Mouse (Mus musculus) embryonic facial prominence, embryonic 10.5 days (tissue): ENCODE data around the gene Sox12. TPM values are rescaled to one million over a fixed set of nuclear protein-coding genes. Genes with fewer than 3 reads are reported as not detected.

Experiments
- DNase-seq: peaks from one replicate; pipeline ENCODE4 v3.0.0-alpha.2; 2017; ENCODE audit warnings: low spot score
- H3K27ac ChIP-seq: fragments of 300-500 bp; sonication (generic); replicated peaks from 2 replicates; pipeline ENCODE4 v1.5.1; 2016; ENCODE audit warnings: mild to moderate bottlenecking
- H3K27me3 ChIP-seq: fragments of 300-500 bp; sonication (generic); replicated peaks from 2 replicates; pipeline ENCODE4 v1.6.1; 2016; ENCODE audit warnings: low read depth, mild to moderate bottlenecking; ENCODE audit not compliant: poor library complexity, severe bottlenecking
- H3K36me3 ChIP-seq: fragments of 300-500 bp; sonication (generic); replicated peaks from 2 replicates; pipeline ENCODE4 v1.6.1; 2016; ENCODE audit warnings: mild to moderate bottlenecking, moderate library complexity
- H3K4me1 ChIP-seq: fragments of 300-500 bp; sonication (generic); 2 replicates; pipeline ENCODE4 v1.6.1; 2016
- H3K4me3 ChIP-seq: fragments of 300-500 bp; sonication (generic); 2 replicates; pipeline ENCODE4 v1.5.1; 2016; ENCODE audit warnings: mild to moderate bottlenecking, moderate library complexity
- H3K9me3 ChIP-seq: fragments of 300-500 bp; sonication (generic); 2 replicates; pipeline ENCODE4 v1.6.1; 2016; ENCODE audit warnings: mild to moderate bottlenecking
- WGBS: fragments of 180-500 bp; shearing (Covaris S2); methylation state at CpG from one replicate; pipeline ENCODE4 v1.1.7; 2016; 5-methylcytosine and 5-hydroxymethylcytosine counted together
- polyA plus RNA-seq: library from polyadenylated mRNA; unstranded; fragments of >200 nt; fragmentation: Nextera tagmentation; extraction: Ambion mirVana; gene quantifications from 2 replicates; pipeline ENCODE4 v1.2.1, GENCODE M21; 2016

Gene Sox12
- polyA plus RNA-seq, 1 experiment from 2014 or later = 11.5 TPM

DNA sequence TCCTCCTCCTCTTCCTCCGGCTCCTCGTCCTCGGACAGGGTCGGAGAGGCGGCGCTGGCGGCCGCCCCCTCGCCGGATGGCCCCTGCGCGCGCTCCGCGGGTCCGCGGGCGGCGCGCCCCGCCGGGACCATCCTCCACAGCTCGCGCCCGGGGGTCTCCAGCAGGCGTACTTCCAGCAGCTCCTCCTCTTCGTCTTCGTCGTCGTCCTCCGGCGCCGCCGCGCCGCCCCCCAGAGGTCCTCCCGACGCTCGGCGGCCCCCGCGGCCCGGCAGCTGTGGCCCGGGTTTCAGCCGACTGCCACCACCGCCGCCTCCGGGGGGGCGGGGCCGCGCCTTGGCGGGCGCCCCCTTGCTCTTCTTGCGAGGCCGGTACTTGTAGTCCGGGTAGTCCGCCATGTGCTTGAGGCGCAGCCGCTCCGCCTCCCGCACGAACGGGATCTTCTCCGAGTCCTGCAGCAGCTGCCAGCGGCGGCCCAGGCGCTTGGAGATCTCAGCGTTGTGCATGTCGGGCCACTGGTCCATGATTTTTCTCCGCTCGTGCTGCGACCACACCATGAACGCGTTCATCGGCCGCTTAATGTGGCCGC is 766 bp downstream of the Sox12 start:
- Histone ChIP-seq H3K4me1 (peaks cover 60% of the 10 kb centered on the region), H3K36me3 (peaks cover 19% of the 10 kb centered on the region), H3K9me3 (no peaks in the 10 kb centered on the region), H3K27ac (peak overlapping the region; percentile 99), H3K27me3 (no peaks in the 10 kb centered on the region), H3K4me3 (peak overlapping the region; percentile 94)
- peak; percentile 86 for DNase-seq
- under 1% methylated on average over 77 of the region's 77 CpGs for WGBS

DNA sequence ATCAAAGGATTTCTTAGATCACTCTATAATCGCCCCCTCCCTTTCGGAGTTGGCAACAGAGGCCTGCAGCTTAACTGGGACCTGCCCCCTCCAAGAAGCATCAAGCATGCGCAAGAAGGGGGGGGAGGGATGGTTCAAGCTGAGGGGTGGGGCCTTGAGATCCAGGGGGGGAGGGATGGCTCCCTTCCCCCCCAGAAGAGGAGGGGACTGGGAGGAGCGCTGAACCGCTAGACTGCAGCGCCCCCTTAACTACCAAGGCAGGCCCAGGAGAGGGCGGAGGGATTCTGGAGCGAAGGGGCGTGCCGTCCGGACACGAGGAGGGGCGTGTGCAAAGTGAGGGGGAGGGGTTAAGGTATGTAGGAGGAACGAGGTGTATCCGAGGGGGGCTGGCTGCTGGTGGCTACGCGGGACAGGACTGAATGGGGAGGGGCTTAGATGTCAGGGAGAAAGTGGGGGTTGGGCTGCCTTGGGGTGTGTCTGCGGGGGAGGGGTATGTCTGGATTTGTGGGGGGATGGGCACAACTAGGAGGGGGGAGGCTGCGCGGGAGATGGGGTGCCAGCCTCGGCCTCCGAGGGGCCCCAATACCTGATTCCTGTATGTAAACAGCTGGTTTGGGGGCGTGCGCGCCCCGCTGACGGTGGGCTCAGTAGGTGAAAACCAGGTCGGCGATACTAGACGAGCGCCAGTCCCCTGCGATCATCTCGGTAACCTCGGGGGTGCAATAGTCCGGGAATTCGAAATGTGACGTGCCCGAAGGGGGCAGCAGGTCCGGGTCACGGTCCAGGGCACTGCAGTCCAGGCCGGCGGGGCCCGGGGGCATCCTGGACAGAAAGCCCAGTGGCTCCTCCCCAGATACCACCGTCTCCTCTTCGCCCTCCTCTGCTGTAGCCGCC is 1.5 kb downstream of the Sox12 start:
- no peaks in the 10 kb centered on the region for H3K9me3 ChIP-seq
- DNase-seq = peak; percentile 98
- H3K36me3 ChIP-seq = peaks cover 19% of the 10 kb centered on the region
- H3K4me3 ChIP-seq = peak overlapping the region; percentile 94
- no peaks in the 10 kb centered on the region for H3K27me3 ChIP-seq
- under 1% methylated on average over 46 of the region's 46 CpGs for WGBS
- peaks cover 60% of the 10 kb centered on the region for H3K4me1 ChIP-seq
- peak overlapping the region; percentile 99 for H3K27ac ChIP-seq

DNA sequence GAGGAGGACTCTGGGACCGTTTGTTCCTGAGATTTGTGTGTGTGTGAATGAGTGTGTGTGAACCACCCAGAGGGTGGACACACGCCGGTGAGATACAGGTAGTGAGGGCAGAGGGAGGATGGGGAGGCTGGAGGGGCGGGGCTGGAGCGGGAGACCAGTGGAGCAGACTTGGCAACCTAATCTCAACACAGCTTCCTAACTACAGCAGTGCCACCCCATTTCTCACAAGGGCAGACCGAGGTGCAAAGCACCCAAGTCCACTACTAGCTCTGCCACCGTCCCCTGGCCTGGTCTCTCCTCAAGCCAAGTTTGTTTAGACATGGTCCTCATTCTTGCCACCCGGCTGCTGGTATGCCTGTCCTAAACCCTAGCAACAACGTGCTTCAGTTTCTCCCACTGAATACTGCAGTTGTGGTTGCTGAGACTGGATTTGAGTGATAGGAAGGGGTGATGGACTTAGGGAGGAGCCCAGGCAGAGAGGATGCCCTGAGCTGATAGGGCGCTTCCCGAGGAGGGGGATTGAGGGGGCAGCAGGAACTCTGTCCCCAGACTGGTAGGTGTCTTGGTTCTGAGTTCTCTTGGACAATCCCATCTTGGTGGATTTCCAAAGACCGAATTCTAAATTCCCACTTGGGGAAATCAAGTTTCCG is 2.5 kb downstream of the Sox12 start:
- peak overlapping the region; percentile 99; the same call in 1 of the 2 replicates for H3K27ac ChIP-seq
- H3K9me3 ChIP-seq = no peaks in the 10 kb centered on the region
- peak overlapping the region; percentile 94 for H3K4me3 ChIP-seq
- H3K36me3 ChIP-seq = peaks cover 19% of the 10 kb centered on the region
- 30% methylated on average over 13 of the region's 13 CpGs for WGBS
- peaks cover 59% of the 10 kb centered on the region for H3K4me1 ChIP-seq
- H3K27me3 ChIP-seq = no peaks in the 10 kb centered on the region
- no peak for DNase-seq

DNA sequence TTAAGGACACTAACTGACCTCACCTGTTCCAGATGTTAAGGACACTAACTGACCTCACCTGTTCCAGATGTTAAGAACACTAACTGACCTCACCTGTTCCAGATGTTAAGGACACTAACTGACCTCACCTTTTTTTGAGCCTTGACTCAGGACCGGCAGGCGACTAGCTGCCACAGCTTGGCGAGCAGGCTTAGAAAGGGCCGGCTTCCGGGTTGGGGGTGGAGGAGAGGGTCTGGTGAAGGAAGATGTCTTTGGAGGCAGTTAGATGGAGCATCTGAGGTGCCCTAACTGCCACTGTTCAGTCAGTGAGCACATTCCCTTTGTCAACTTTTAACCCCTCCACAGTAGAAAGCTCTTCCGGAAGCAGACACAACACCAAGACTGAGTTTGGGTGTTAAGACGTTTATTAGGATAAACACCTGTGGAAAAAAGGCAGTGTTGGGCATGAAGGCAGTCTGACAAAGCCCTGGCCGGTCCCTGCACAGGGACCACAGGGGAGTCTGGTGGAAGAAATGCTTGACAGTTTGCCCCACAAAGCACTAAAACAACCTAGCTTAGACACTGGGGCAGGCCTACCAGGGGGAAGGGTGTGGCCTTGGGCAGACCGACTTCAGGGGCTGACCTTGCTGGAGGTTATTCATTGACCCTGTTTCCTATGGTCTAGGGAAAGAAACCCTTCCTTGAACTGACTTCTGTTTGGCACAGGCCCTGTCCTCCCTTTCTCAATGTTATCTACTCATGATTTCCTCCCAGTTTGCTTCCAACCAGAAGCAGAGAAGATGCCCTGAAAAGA is 4.4 kb downstream of the Sox12 start:
- 50% methylated on average over 9 of the region's 9 CpGs for WGBS

DNA sequence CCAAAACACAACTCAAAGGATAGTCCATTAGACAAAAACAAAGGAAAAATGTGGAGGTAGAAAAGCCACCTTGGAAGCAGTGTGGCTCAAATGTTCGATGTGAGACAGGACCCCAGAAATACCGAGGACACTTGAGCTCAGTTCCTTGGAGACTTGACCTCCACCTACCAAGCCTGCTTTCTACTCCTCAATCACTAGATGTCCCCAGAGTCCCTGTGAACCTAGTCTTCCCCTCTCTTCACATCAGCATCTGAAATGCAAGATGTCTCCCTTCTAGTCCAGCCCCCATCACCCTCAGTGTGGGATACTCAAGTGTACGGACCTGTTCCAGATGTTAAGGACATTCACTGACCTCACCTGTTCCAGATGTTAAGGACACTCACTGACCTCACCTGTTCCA is 5.1 kb downstream of the Sox12 start:
- 0 out of 2 replicates have a peak, but pooled peaks cover 5% of the 10 kb centered on the region for H3K27me3 ChIP-seq
- no peak overlapping the region for H3K27ac ChIP-seq
- peaks cover 35% of the 10 kb centered on the region for H3K4me1 ChIP-seq
- no peak overlapping the region for H3K4me3 ChIP-seq
- peaks cover 19% of the 10 kb centered on the region for H3K36me3 ChIP-seq
- DNase-seq = peak; percentile 45
- WGBS = 17% methylated on average over 3 of the region's 3 CpGs
- H3K9me3 ChIP-seq = no peaks in the 10 kb centered on the region

More for the DNA sequence above, 4.4 kb downstream of the Sox12 start:
- H3K27me3 ChIP-seq = 0 out of 2 replicates have a peak, but pooled peaks cover 5% of the 10 kb centered on the region
- DNase-seq = no peak
- H3K4me1 ChIP-seq = peaks cover 39% of the 10 kb centered on the region
- no peaks in the 10 kb centered on the region for H3K9me3 ChIP-seq
- H3K36me3 ChIP-seq = peaks cover 19% of the 10 kb centered on the region
- H3K27ac ChIP-seq = no peak overlapping the region
- peak overlapping the region; percentile 94 for H3K4me3 ChIP-seq

DNA sequence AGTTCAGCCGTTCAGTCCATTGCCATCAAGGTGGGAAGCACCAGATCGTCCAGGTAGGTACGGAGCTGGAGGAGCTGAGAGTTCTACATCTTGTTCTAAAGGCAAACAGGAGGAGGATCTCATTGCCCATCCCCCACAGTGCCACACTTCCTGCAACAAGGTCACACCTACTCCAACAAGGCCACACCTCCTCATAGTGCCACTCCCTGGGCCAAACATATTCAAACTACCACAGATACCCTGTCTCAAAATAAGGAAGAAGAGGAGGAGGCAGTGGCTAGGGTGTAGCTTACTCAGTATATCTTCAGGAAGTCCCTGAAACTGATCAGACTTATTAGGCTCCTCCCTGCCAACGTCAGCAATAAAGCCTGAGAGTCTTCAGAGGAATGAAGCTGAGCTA is 13.7 kb downstream of the Sox12 start:
- Histone ChIP-seq H3K27me3 (0 out of 2 replicates have a peak, but pooled peaks cover 5% of the 10 kb centered on the region), H3K27ac (no peak overlapping the region), H3K36me3 (no peaks in the 10 kb centered on the region), H3K4me3 (no peak overlapping the region), H3K4me1 (no peaks in the 10 kb centered on the region), H3K9me3 (0 out of 2 replicates have a peak, but pooled peaks cover 5% of the 10 kb centered on the region)
- no peak for DNase-seq
- WGBS = 88% methylated on average over 4 of the region's 4 CpGs

DNA sequence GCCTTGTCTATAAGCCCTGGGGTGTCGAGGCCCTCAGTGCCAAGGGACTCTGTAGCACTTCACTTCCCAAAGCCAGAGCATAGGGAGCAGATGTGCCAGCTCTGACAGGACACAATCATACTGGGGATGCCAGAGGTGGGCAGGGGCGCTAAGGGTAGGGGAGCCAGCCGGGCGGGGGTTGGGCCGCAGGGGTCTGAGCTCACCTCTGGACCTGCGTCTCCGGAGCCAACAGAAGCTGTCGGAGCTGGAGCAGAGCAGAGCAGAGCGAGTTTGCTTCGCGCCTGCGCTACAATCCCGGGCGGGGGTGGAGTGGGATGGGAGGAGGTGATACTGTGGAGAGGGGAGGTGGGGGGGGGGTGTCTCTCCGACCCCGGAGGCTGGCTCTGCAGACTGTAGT is 21.5 kb downstream of the Sox12 start, which contains the start of gene Nrsn2:
TSS of gene Nrsn2 (minus strand) at position 294 of the 397 bp plus-strand sequence.
- DNase-seq = peak; percentile 67
- H3K4me1 ChIP-seq = peaks cover 30% of the 10 kb centered on the region
- no peaks in the 10 kb centered on the region for H3K9me3 ChIP-seq
- WGBS = 4% methylated on average over 16 of the region's 16 CpGs
- no peaks in the 10 kb centered on the region for H3K36me3 ChIP-seq
- H3K27ac ChIP-seq = peak within 1 kb of the TSS; percentile 69
- H3K27me3 ChIP-seq = peaks cover 48% of the 10 kb centered on the region
- peak within 1 kb of the TSS; percentile 47 for H3K4me3 ChIP-seq

DNA sequence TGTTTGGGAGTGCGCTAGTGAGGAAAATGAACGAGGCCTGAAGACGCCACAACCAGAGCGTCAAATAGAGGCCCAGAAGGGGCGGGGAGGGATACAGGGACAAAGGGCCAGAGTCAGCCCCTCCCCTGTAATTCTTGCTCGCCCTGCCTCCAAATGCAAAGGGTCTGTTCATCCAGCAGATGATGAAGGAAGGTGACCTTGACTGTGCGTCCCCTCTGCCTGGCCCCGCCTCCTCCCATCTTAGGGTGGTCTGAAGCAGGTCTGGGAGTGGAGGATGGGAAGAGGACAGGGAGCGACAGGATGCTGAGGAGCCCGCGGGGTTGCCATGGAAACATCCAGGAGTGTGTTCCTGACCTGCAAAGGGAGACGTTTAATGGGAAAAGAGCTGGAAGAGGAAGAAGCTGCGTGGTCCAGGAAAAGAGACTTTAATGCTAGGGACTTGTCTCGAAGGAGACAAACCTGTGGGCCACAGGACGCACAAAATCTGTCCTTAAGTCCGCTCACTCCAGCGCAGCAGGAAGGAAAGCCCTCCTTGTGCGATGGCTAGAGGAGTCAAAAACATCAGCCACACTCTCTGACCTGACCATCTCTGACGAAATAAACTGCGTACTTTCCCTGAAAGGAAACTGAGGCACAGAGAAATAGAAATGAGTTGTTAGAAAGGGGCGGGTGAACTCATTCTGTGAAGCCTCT is 22.1 kb downstream of the Sox12 start:
- H3K27me3 ChIP-seq = peaks cover 48% of the 10 kb centered on the region
- H3K4me1 ChIP-seq = peaks cover 30% of the 10 kb centered on the region
- peak overlapping the region; percentile 47 for H3K4me3 ChIP-seq
- H3K9me3 ChIP-seq = no peaks in the 10 kb centered on the region
- WGBS = 4% methylated on average over 21 of the region's 21 CpGs
- H3K36me3 ChIP-seq = no peaks in the 10 kb centered on the region
- H3K27ac ChIP-seq = peak overlapping the region; percentile 69
- DNase-seq = peak; percentile 78

DNA sequence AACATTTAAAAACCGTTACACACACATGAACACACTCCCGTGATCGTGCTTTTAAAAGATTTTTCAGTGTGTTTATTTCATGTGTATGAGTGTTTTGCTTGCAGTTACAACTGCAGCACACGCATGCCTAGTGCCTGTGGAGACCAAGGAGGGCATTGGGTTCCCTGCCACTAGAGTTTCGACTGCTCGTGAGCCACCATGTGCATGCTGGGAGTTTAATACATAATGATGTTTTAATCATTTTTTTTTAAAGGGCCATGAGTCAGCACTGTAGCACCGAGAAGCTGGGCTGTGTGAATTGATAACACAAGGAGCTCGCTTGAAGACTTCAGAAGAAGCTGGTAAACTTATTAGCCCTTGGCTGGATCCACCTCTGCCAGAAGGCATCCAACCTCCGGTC is 24.3 kb downstream of the Sox12 start:
- H3K4me3 ChIP-seq = no peak overlapping the region
- H3K4me1 ChIP-seq = peaks cover 38% of the 10 kb centered on the region
- WGBS = 88% methylated on average over 9 of the region's 9 CpGs
- H3K36me3 ChIP-seq = no peaks in the 10 kb centered on the region
- no peaks in the 10 kb centered on the region for H3K9me3 ChIP-seq
- no peak overlapping the region for H3K27ac ChIP-seq
- peaks cover 58% of the 10 kb centered on the region for H3K27me3 ChIP-seq
- DNase-seq = no peak

DNA sequence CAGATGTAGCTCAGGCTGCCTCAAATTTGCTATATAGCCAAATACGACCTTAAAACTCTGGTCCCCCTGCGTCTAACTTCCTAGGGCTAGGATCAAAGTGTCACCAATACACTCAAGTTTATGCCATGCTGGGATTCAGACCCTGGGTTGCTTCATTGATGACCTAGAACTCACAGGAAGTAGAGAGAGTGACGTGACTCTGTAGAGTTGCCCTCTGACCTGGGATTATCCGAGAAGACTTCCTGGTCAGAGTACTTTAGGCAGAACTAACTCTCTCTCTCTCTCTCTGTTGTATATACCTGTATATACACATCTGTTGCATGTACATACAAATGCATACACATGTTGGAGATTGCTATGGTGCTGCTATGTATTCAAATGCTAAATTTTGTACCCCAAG is 25.2 kb downstream of the Sox12 start:
- peaks cover 38% of the 10 kb centered on the region for H3K4me1 ChIP-seq
- H3K4me3 ChIP-seq = no peak overlapping the region
- 63% methylated on average over 4 of the region's 4 CpGs for WGBS
- peaks cover 50% of the 10 kb centered on the region for H3K27me3 ChIP-seq
- DNase-seq = no peak
- H3K9me3 ChIP-seq = no peaks in the 10 kb centered on the region
- H3K36me3 ChIP-seq = no peaks in the 10 kb centered on the region
- H3K27ac ChIP-seq = no peak overlapping the region

DNA sequence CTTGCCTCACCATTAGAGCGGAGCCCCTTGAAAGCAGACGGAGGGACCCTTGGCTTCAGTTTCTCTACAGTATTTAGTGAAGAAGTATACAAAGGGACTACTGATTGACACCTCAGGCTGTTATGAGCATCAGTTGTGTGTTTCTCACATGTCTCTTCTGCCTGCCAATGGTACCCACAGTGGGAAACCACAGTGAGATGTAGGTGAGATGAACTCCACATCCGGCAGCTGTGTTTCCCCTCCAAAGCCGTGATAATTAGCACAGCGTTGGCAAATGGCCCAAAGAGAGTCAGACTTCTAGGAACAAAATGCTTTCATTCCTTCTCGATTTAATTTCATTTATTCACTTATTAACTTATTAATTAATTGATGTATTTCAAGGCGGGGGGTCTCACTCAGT is 25.8 kb downstream of the Sox12 start:
- no peak overlapping the region for H3K27ac ChIP-seq
- H3K4me1 ChIP-seq = peaks cover 38% of the 10 kb centered on the region
- no peaks in the 10 kb centered on the region for H3K9me3 ChIP-seq
- peaks cover 44% of the 10 kb centered on the region for H3K27me3 ChIP-seq
- no peaks in the 10 kb centered on the region for H3K36me3 ChIP-seq
- DNase-seq = no peak
- 87% methylated on average over 7 of the region's 7 CpGs for WGBS
- H3K4me3 ChIP-seq = no peak overlapping the region
